Mouse (Mus musculus): ENCODE measurements around the gene Izumo4. TPM values are rescaled to one million over a fixed set of nuclear protein-coding genes. Genes with fewer than 3 reads are reported as not detected.

Izumo4 gene
- polyA plus RNA-seq, 1 experiment from 2014 or later, result 24.5 TPM

- Histone ChIP-seq H3K27me3 (no peaks in the 10 kb centered on the region), H3K4me2 (no peak overlapping the region), H3K9ac (no peak overlapping the region), H3K9me3 (replicated peaks) (no peaks in the 10 kb centered on the region), H3K4me1 (peaks cover 19% of the 10 kb centered on the region), H3K4me3 (no peak overlapping the region), H3K27ac (no peak overlapping the region), H3K36me3 (ENCODE audit: poor library complexity, severe bottlenecking) (peaks cover 42% of the 10 kb centered on the region)
- 89% methylated on average over 2 of the region's 2 CpGs for WGBS
- ATAC-seq, result no peak
Observed at GRCm38 (mm10) chr10:80695186-80695585, 6.8 kb upstream of the Izumo4 start.

- ATAC-seq, result no peak
- Histone ChIP-seq H3K4me1 (peaks cover 26% of the 10 kb centered on the region), H3K27me3 (no peaks in the 10 kb centered on the region), H3K4me3 (no peak overlapping the region), H3K9ac (no peak overlapping the region), H3K27ac (no peak overlapping the region), H3K36me3 (ENCODE audit: poor library complexity, severe bottlenecking) (peaks cover 34% of the 10 kb centered on the region), H3K9me3 (replicated peaks) (no peaks in the 10 kb centered on the region), H3K4me2 (no peak overlapping the region)
- WGBS, result 73% methylated on average over 10 of the region's 10 CpGs
Observed at GRCm38 (mm10) chr10:80695801-80696501, 6.0 kb upstream of the Izumo4 start.

GRCm38 (mm10) chr10:80696502-80697392 lies 5.2 kb upstream of the Izumo4 start:
- Histone ChIP-seq H3K36me3 (ENCODE audit: poor library complexity, severe bottlenecking) (peaks cover 33% of the 10 kb centered on the region), H3K4me3 (no peak overlapping the region), H3K4me1 (peaks cover 30% of the 10 kb centered on the region), H3K4me2 (no peak overlapping the region), H3K9me3 (replicated peaks) (no peaks in the 10 kb centered on the region), H3K27me3 (no peaks in the 10 kb centered on the region), H3K9ac (peak overlapping the region; percentile 43; the same call in 1 of the 2 replicates), H3K27ac (no peak overlapping the region)
- no peak for ATAC-seq
- 74% methylated on average over 12 of the region's 12 CpGs for WGBS

GRCm38 (mm10) chr10:80697393-80697787 lies 4.6 kb upstream of the Izumo4 start:
- Histone ChIP-seq H3K9me3 (replicated peaks) (no peaks in the 10 kb centered on the region), H3K27me3 (no peaks in the 10 kb centered on the region), H3K9ac (no peak overlapping the region), H3K27ac (no peak overlapping the region), H3K4me2 (no peak overlapping the region), H3K36me3 (ENCODE audit: poor library complexity, severe bottlenecking) (peaks cover 33% of the 10 kb centered on the region), H3K4me3 (no peak overlapping the region), H3K4me1 (peaks cover 30% of the 10 kb centered on the region)
- WGBS, result 95% methylated on average over 8 of the region's 8 CpGs
- ATAC-seq, result no peak

GRCm38 (mm10) chr10:80697812-80698211 lies 4.2 kb upstream of the Izumo4 start:
- Histone ChIP-seq H3K9me3 (replicated peaks) (no peaks in the 10 kb centered on the region), H3K9ac (peak overlapping the region; percentile 43; the same call in 1 of the 2 replicates), H3K4me2 (no peak overlapping the region), H3K27ac (no peak overlapping the region), H3K27me3 (no peaks in the 10 kb centered on the region), H3K4me1 (peaks cover 34% of the 10 kb centered on the region), H3K4me3 (no peak overlapping the region), H3K36me3 (ENCODE audit: poor library complexity, severe bottlenecking) (peaks cover 32% of the 10 kb centered on the region)
- WGBS, result 85% methylated on average over 9 of the region's 9 CpGs
- no peak for ATAC-seq

- no peak for ATAC-seq
Observed at GRCm38 (mm10) chr10:80698605-80699004, 3.4 kb upstream of the Izumo4 start.

GRCm38 (mm10) chr10:80700038-80700504 lies 1.9 kb upstream of the Izumo4 start:
- H3K9me3 ChIP-seq (replicated peaks), result no peaks in the 10 kb centered on the region
- 89% methylated on average over 7 of the region's 7 CpGs for WGBS
- no peaks in the 10 kb centered on the region for H3K27me3 ChIP-seq
- peaks cover 11% of the 10 kb centered on the region for H3K36me3 ChIP-seq (ENCODE audit: poor library complexity, severe bottlenecking)
- H3K9ac ChIP-seq, result no peak overlapping the region
- peak overlapping the region; percentile 75 for H3K4me2 ChIP-seq
- H3K4me3 ChIP-seq, result no peak overlapping the region
- no peak overlapping the region for H3K27ac ChIP-seq
- peaks cover 49% of the 10 kb centered on the region for H3K4me1 ChIP-seq
- no peak for ATAC-seq

More at GRCm38 (mm10) chr10:80698605-80699004, 3.4 kb upstream of the Izumo4 start:
- no peak overlapping the region; the same call in 1 of the 2 replicates for H3K27ac ChIP-seq
- peaks cover 42% of the 10 kb centered on the region for H3K4me1 ChIP-seq
- H3K4me3 ChIP-seq, result no peak overlapping the region
- 91% methylated on average over 9 of the region's 9 CpGs for WGBS
- H3K9ac ChIP-seq, result no peak overlapping the region
- H3K27me3 ChIP-seq, result no peaks in the 10 kb centered on the region
- no peak overlapping the region for H3K4me2 ChIP-seq
- H3K36me3 ChIP-seq (ENCODE audit: poor library complexity, severe bottlenecking), result peaks cover 24% of the 10 kb centered on the region
- H3K9me3 ChIP-seq (replicated peaks), result no peaks in the 10 kb centered on the region

- H3K36me3 ChIP-seq (ENCODE audit: poor library complexity, severe bottlenecking), result peaks cover 13% of the 10 kb centered on the region
- 47% methylated on average over 4 of the region's 4 CpGs for WGBS
- H3K27me3 ChIP-seq, result no peaks in the 10 kb centered on the region
- peaks cover 49% of the 10 kb centered on the region for H3K4me1 ChIP-seq
- peak overlapping the region; percentile 74 for H3K4me3 ChIP-seq
- H3K4me2 ChIP-seq, result peak overlapping the region; percentile 75
- no peak overlapping the region for H3K27ac ChIP-seq
- H3K9ac ChIP-seq, result peak overlapping the region; percentile 83
- no peaks in the 10 kb centered on the region for H3K9me3 ChIP-seq (replicated peaks)
- no peak for ATAC-seq
Observed at GRCm38 (mm10) chr10:80700732-80701131, 1.3 kb upstream of the Izumo4 start.

- WGBS, result 2% methylated on average over 47 of the region's 47 CpGs
- peaks cover 47% of the 10 kb centered on the region for H3K4me1 ChIP-seq
Observed at GRCm38 (mm10) chr10:80702536-80703390, 779 bp downstream of the Izumo4 start.

GRCm38 (mm10) chr10:80703643-80704042 lies 1.7 kb downstream of the Izumo4 start:
- Histone ChIP-seq H3K27ac (no peak overlapping the region), H3K9me3 (replicated peaks) (no peaks in the 10 kb centered on the region), H3K36me3 (ENCODE audit: poor library complexity, severe bottlenecking) (peaks cover 38% of the 10 kb centered on the region), H3K4me1 (peaks cover 39% of the 10 kb centered on the region), H3K4me2 (peak overlapping the region; percentile 75), H3K27me3 (no peaks in the 10 kb centered on the region), H3K9ac (0 out of 2 replicates have a peak overlapping the region, but pooled peaks have one; percentile 63), H3K4me3 (peak overlapping the region; percentile 74; the same call in 1 of the 2 replicates)
- WGBS, result 89% methylated on average over 5 of the region's 5 CpGs
- ATAC-seq, result no peak

More at GRCm38 (mm10) chr10:80702536-80703390, 779 bp downstream of the Izumo4 start:
- Histone ChIP-seq H3K9ac (peak overlapping the region; percentile 63), H3K4me3 (peak overlapping the region; percentile 74), H3K36me3 (ENCODE audit: poor library complexity, severe bottlenecking) (peaks cover 34% of the 10 kb centered on the region), H3K27me3 (no peaks in the 10 kb centered on the region), H3K4me2 (peak overlapping the region; percentile 75), H3K27ac (peak overlapping the region; percentile 88), H3K9me3 (replicated peaks) (no peaks in the 10 kb centered on the region)
- peak; percentile 85 for ATAC-seq

- no peak overlapping the region for H3K27ac ChIP-seq
- ATAC-seq, result no peak
- H3K27me3 ChIP-seq, result no peaks in the 10 kb centered on the region
- peaks cover 42% of the 10 kb centered on the region for H3K36me3 ChIP-seq (ENCODE audit: poor library complexity, severe bottlenecking)
- H3K9me3 ChIP-seq (replicated peaks), result no peaks in the 10 kb centered on the region
- H3K9ac ChIP-seq, result no peak overlapping the region
- H3K4me3 ChIP-seq, result no peak overlapping the region
- peaks cover 38% of the 10 kb centered on the region for H3K4me1 ChIP-seq
- 86% methylated on average over 5 of the region's 5 CpGs for WGBS
- H3K4me2 ChIP-seq, result no peak overlapping the region
Observed at GRCm38 (mm10) chr10:80704418-80704817, 2.4 kb downstream of the Izumo4 start.
